Mouse (Mus musculus) E14TG2a.4 (cell line): Measurements from ENCODE around the gene Cd38.

Source experiments
- CTCF ChIP-seq: conservative IDR thresholded peaks from 2 replicates; pipeline ENCODE4 v1.5.1; 2014; ENCODE audit warnings: low read length
- NANOG ChIP-seq: IDR thresholded peaks from 2 replicates; pipeline ENCODE4 v1.6.1; 2014; ENCODE audit warnings: borderline replicate concordance, low read length, mixed read lengths
- POU5F1 ChIP-seq: IDR thresholded peaks from 2 replicates; pipeline ENCODE4 v1.6.1; 2014; ENCODE audit warnings: low read length, borderline replicate concordance

GRCm38 (mm10) chr5:43855769-43856168 lies 12.6 kb upstream of the Cd38 start:
- TF ChIP-seq CTCF (no peak), NANOG (no peak), POU5F1 (no peak)
